Mouse (Mus musculus): ENCODE results near the gene Grm8. TPM values are rescaled to one million over a fixed set of nuclear protein-coding genes. Genes with fewer than 3 reads are reported as not detected.

Grm8 gene
- under 1 TPM in 1 of 2 experiments, not detected in 1; 0.19 TPM for polyA plus RNA-seq (2017; shearing (Covaris generic))

- ATAC-seq, result no peak
Observed at GRCm38 (mm10) chr6:28135001-28135401, at the start of gene Grm8. Grm8 (minus strand) TSS chr6:28135178.

GRCm38 (mm10) chr6:28169851-28170539, 35.0 kb upstream of the Grm8 start:
- ATAC-seq, result no peak

GRCm38 (mm10) chr6:28160399-28160798, 25.4 kb upstream of the Grm8 start:
- no peak for ATAC-seq

- ATAC-seq, result no peak
Observed at GRCm38 (mm10) chr6:28146445-28146844, 11.5 kb upstream of the Grm8 start.

GRCm38 (mm10) chr6:28142332-28142731, 7.4 kb upstream of the Grm8 start:
- ATAC-seq, result no peak

GRCm38 (mm10) chr6:28135411-28136233, 644 bp upstream of the Grm8 start:
- peak; percentile 69 for ATAC-seq

- ATAC-seq, result no peak
Observed at GRCm38 (mm10) chr6:28134251-28134801, 652 bp downstream of the Grm8 start.

GRCm38 (mm10) chr6:28133206-28134063, 1.5 kb downstream of the Grm8 start:
- no peak for ATAC-seq

- ATAC-seq, result no peak
Observed at GRCm38 (mm10) chr6:28132056-28132455, 2.9 kb downstream of the Grm8 start.

GRCm38 (mm10) chr6:28128871-28129270, 6.1 kb downstream of the Grm8 start:
- no peak for ATAC-seq

- ATAC-seq, result no peak
Observed at GRCm38 (mm10) chr6:28115519-28115918, 19.5 kb downstream of the Grm8 start.

- no peak for ATAC-seq
Observed at GRCm38 (mm10) chr6:28114916-28115315, 20.1 kb downstream of the Grm8 start.

GRCm38 (mm10) chr6:28111551-28111950, 23.4 kb downstream of the Grm8 start:
- ATAC-seq, result no peak

GRCm38 (mm10) chr6:28102608-28103316, 32.2 kb downstream of the Grm8 start:
- ATAC-seq, result no peak

GRCm38 (mm10) chr6:28100001-28100400, 35.0 kb downstream of the Grm8 start:
- ATAC-seq, result no peak

GRCm38 (mm10) chr6:28092511-28092910, 42.5 kb downstream of the Grm8 start:
- no peak for ATAC-seq

- ATAC-seq, result no peak
Observed at GRCm38 (mm10) chr6:28091836-28092235, 43.1 kb downstream of the Grm8 start.

GRCm38 (mm10) chr6:28090981-28091380, 44.0 kb downstream of the Grm8 start:
- ATAC-seq, result no peak

GRCm38 (mm10) chr6:28075534-28075933, 59.4 kb downstream of the Grm8 start:
- no peak for ATAC-seq

GRCm38 (mm10) chr6:28074470-28074869, 60.5 kb downstream of the Grm8 start:
- no peak for ATAC-seq

- ATAC-seq, result no peak
Observed at GRCm38 (mm10) chr6:28051966-28052365, 83.0 kb downstream of the Grm8 start.

- ATAC-seq, result no peak
Observed at GRCm38 (mm10) chr6:28042339-28042738, 92.6 kb downstream of the Grm8 start.
